Mouse (Mus musculus) MEL-GATA-1-ER (cell line): Measurements from ENCODE around the gene Med19.
"Not testable (repeated sequence)": the region's sequence is repeated elsewhere in the genome, so short reads cannot be mapped to it uniquely, and the experiment has no call there.

Source experiments
- DNase-seq: peaks from one replicate; pipeline ENCODE4 v3.0.0-alpha.2; 2012; ENCODE audit warnings: low read depth; ENCODE audit errors: extremely low read depth

Gene Med19

GRCm38 (mm10) chr2:84666081-84666480 lies 12.1 kb upstream of the Med19 start:
- DNase-seq, result no peak

GRCm38 (mm10) chr2:84669828-84670568 lies 8.2 kb upstream of the Med19 start:
- no peak for DNase-seq

- peak; percentile 90 for DNase-seq
These were observed 7.7 kb upstream of the Med19 start, which contains the start of gene Selenoh for GRCm38 (mm10) chr2:84670569-84670933. TSS of gene Selenoh (minus strand) at chr2:84670770.

GRCm38 (mm10) chr2:84671535-84671934 lies 6.7 kb upstream of the Med19 start:
- not testable (repeated sequence) for DNase-seq

- no peak for DNase-seq
These were observed 783 bp upstream of the Med19 start for GRCm38 (mm10) chr2:84677270-84677967.

- DNase-seq, result no peak
These were observed 814 bp downstream of the Med19 start, which contains the start of gene Tmx2 for GRCm38 (mm10) chr2:84679016-84679415. TSS of gene Tmx2 (minus strand) at chr2:84679140.

- peak; percentile 67 for DNase-seq
These were observed 4.5 kb downstream of the Med19 start for GRCm38 (mm10) chr2:84682605-84683183.

- DNase-seq, result no peak
These were observed 10.1 kb downstream of the Med19 start for GRCm38 (mm10) chr2:84688080-84688844.

- DNase-seq, result no peak
These were observed 11.8 kb downstream of the Med19 start for GRCm38 (mm10) chr2:84690050-84690449.

GRCm38 (mm10) chr2:84695007-84695695 lies 16.9 kb downstream of the Med19 start:
- no peak for DNase-seq

GRCm38 (mm10) chr2:84703497-84703896 lies 25.3 kb downstream of the Med19 start:
- DNase-seq, result peak; percentile 75

- DNase-seq, result no peak
These were observed 26.1 kb downstream of the Med19 start for GRCm38 (mm10) chr2:84704329-84704728.

- DNase-seq, result no peak
These were observed 27.1 kb downstream of the Med19 start for GRCm38 (mm10) chr2:84705295-84705694.

GRCm38 (mm10) chr2:84707523-84707922 lies 29.3 kb downstream of the Med19 start:
- DNase-seq, result no peak

- DNase-seq, result no peak
These were observed 33.7 kb downstream of the Med19 start for GRCm38 (mm10) chr2:84711898-84712297.

GRCm38 (mm10) chr2:84714422-84714810 lies 36.2 kb downstream of the Med19 start:
- no peak for DNase-seq

- DNase-seq, result peak; percentile 82
These were observed 36.8 kb downstream of the Med19 start, which contains the start of gene Zdhhc5 for GRCm38 (mm10) chr2:84714811-84715561. TSS of gene Zdhhc5 (minus strand) at chr2:84715180.

- DNase-seq, result peak; percentile 97
These were observed 37.6 kb downstream of the Med19 start for GRCm38 (mm10) chr2:84715562-84716361.
